Comparison of ENCODE assay signal across 9 mouse cellular contexts in genomic region chr19:53181003-53181861, GRCm38 (mm10). TPM values are rescaled to one million over a fixed set of nuclear protein-coding genes. Genes with fewer than 3 reads are reported as not detected.
DNase-seq lines count a peak whose midpoint lies in the region; ATAC-seq lines count a peak whose summit lies in the region.
"Had no signal": no experiment of that assay in that cellular context is flagged by ENCODE, and none has a peak within 500 bp of the region (broad histone marks: within the 10 kb centered on the region; RNA-seq: fewer than 3 reads in every experiment).

No protein-coding gene starts in this region.

- H3K36me3 ChIP-seq in heart, embryonic 12.5 days: peaks cover 14% of the 10 kb centered on the region
- H3K36me3 ChIP-seq in forebrain, embryonic 10.5 days (replicated peaks): peaks cover 3% of the 10 kb centered on the region; the same call in 1 of the 2 replicates

- no peak overlapping the region for H3K4me2 ChIP-seq in heart, embryonic 12.5 days

- 0 out of 2 replicates have a peak, but pooled peaks cover 8% of the 10 kb centered on the region for H3K9me3 ChIP-seq in heart, embryonic 12.5 days (replicated peaks)
- no peaks in the 10 kb centered on the region for H3K9me3 ChIP-seq in forebrain, embryonic 10.5 days

- H3K27me3 ChIP-seq in heart, embryonic 12.5 days (replicated peaks): no peaks in the 10 kb centered on the region
- H3K27me3 ChIP-seq in forebrain, embryonic 10.5 days (ENCODE audit: poor library complexity, severe bottlenecking): no peaks in the 10 kb centered on the region

- no peak for ATAC-seq in heart, embryonic 12.5 days (ENCODE audit: insufficient number of reproducible peaks, low FRiP score)
- no peak for ATAC-seq in megakaryocyte progenitor cell, adult 5-6 weeks (replicated peaks; ENCODE audit: poor library complexity)

- peaks cover 73% of the 10 kb centered on the region for H3K4me1 ChIP-seq in heart, embryonic 12.5 days (replicated peaks)
- H3K4me1 ChIP-seq in forebrain, embryonic 10.5 days: peaks cover 32% of the 10 kb centered on the region

- H3K9ac ChIP-seq in heart, embryonic 12.5 days: no peak overlapping the region
- H3K9ac ChIP-seq: liver, embryonic 14.5 days had no signal

- intact Hi-C loops in left cerebral cortex, postnatal 36 days (cut with DNase I): no loop called here

- 72% methylated on average over 19 of the region's 19 CpGs for WGBS in heart, embryonic 12.5 days
- 89% methylated on average over 19 of the region's 19 CpGs for WGBS in forebrain, embryonic 10.5 days

- H3K4me3 ChIP-seq in heart, embryonic 12.5 days: no peak overlapping the region
- H3K4me3 ChIP-seq in forebrain, embryonic 10.5 days: no peak overlapping the region

- DNase-seq in MN1 (ENCODE audit: low spot score): peak; percentile 58
- peak; percentile 67 for DNase-seq in adrenal gland, adult 2 months
- DNase-seq in kidney, postnatal 10 days: peak; percentile 84
- DNase-seq in ovary, adult 18-20 months (ENCODE audit: low spot score): peak; percentile 26
- no peak for DNase-seq in left cerebral cortex, postnatal 36 days (ENCODE audit: low spot score in 2 of 2)
- DNase-seq in forebrain, embryonic 10.5 days (ENCODE audit: extremely low spot score, low spot score): no peak

- H3K27ac ChIP-seq in heart, embryonic 12.5 days (ENCODE audit: poor library complexity, severe bottlenecking): peak overlapping the region; percentile 59
- no peak overlapping the region for H3K27ac ChIP-seq in forebrain, embryonic 10.5 days
- H3K27ac ChIP-seq: liver, embryonic 14.5 days had no signal

RNA-seq across cellular contexts. Expression of gene Add3, which starts 41.0 kb away (rescaled TPM):
- 10 to 100 TPM; 43.1 to 46.6 TPM for total RNA-seq in adrenal gland, adult 2 months (2021)
- 9.4 and 11.6 TPM in 2 replicates for polyA plus RNA-seq in adrenal gland, adult 2 months (2012; rRNA removed)
- 154 and 157 TPM in 2 replicates for polyA plus RNA-seq in heart, embryonic 12.5 days (2016; fragmentation: Nextera tagmentation; extraction: Ambion mirVana)
- 10 to 100 TPM; 89.3 to 89.6 TPM for total RNA-seq in left cerebral cortex, postnatal 36 days (2021)
- 36.6 and 37.5 TPM in 2 replicates for total RNA-seq in megakaryocyte progenitor cell, adult 5-6 weeks (2015)
- 43.8 and 46.8 TPM in 2 replicates for total RNA-seq in megakaryocyte progenitor cell, adult 5-6 weeks (2017)
- 55.4 and 59.3 TPM in 2 replicates for polyA plus RNA-seq in forebrain, embryonic 10.5 days (2016; fragmentation: Nextera tagmentation; extraction: Ambion mirVana)

Comparison
In these comparisons a context has a peak if more than half of its experiments do, and no peak if none do; other contexts are left out.
1. DNase-seq: peak in MN1 (single experiment), adrenal gland, adult 2 months (single experiment), kidney, postnatal 10 days (single experiment) and ovary, adult 18-20 months (single experiment); none in left cerebral cortex, postnatal 36 days (0 of 2) and forebrain, embryonic 10.5 days (single experiment).